Mouse (Mus musculus) ES-Bruce4 (cell line): ENCODE measurements around the gene Itpripl1. TPM values are rescaled to one million over a fixed set of nuclear protein-coding genes. Genes with fewer than 3 reads are reported as not detected.
"Not testable (repeated sequence)": the region's sequence is repeated elsewhere in the genome, so short reads cannot be mapped to it uniquely, and the experiment has no call there.

Source experiments
- H3K27ac ChIP-seq: 2 replicates; pipeline ENCODE4 v1.5.1; 2012; ENCODE audit warnings: low read length, inconsistent platforms; ENCODE audit not compliant: insufficient read depth
- H3K27me3 ChIP-seq: 2 replicates; pipeline ENCODE4 v1.6.1; 2012; ENCODE audit warnings: mild to moderate bottlenecking, low read length, inconsistent platforms; ENCODE audit not compliant: control insufficient read depth, poor library complexity, insufficient read depth, severe bottlenecking
- H3K36me3 ChIP-seq: 2 replicates; pipeline ENCODE4 v1.6.1; 2012; ENCODE audit warnings: inconsistent platforms, mild to moderate bottlenecking, low read length, moderate library complexity; ENCODE audit not compliant: control insufficient read depth, poor library complexity, insufficient read depth, severe bottlenecking
- H3K4me1 ChIP-seq: one replicate; pipeline ENCODE4 v1.8.1; 2011; ENCODE audit warnings: low read length; ENCODE audit not compliant: control insufficient read depth, insufficient read depth
- H3K4me3 ChIP-seq: 2 replicates; pipeline ENCODE4 v1.5.1; 2011; ENCODE audit warnings: low read depth, mild to moderate bottlenecking, low read length
- H3K9ac ChIP-seq: 2 replicates; pipeline ENCODE4 v1.6.1; 2012; ENCODE audit warnings: low read depth, mild to moderate bottlenecking, inconsistent platforms; ENCODE audit not compliant: poor library complexity, severe bottlenecking
- H3K9me3 ChIP-seq: replicated peaks from 2 replicates; pipeline ENCODE4 v1.6.1; 2012; ENCODE audit warnings: mild to moderate bottlenecking, low read length, inconsistent platforms; ENCODE audit not compliant: control insufficient read depth, poor library complexity, insufficient read depth, severe bottlenecking
- CTCF ChIP-seq: IDR thresholded peaks from one replicate; pipeline ENCODE4 v1.8.1; 2011; ENCODE audit warnings: low read depth, low read length
- EP300 ChIP-seq: IDR thresholded peaks from 2 replicates; pipeline ENCODE4 v1.6.1; 2011; ENCODE audit warnings: low read depth, low read length; ENCODE audit not compliant: insufficient read depth
- POLR2A ChIP-seq: IDR thresholded peaks from one replicate; pipeline ENCODE4 v1.8.1; 2011; ENCODE audit warnings: low read length; ENCODE audit not compliant: insufficient read depth
- polyA plus RNA-seq: library from polyadenylated mRNA; stranded (reverse); fragments of >200 nt; gene quantifications from 2 replicates; pipeline ENCODE4 v1.2.4, GENCODE M21; 2011; ENCODE audit warnings: low read depth; ENCODE audit not compliant: missing spikeins, insufficient read depth, insufficient read length

The Itpripl1 gene
- polyA plus RNA-seq, 1 experiment, result 9.1 TPM

DNA sequence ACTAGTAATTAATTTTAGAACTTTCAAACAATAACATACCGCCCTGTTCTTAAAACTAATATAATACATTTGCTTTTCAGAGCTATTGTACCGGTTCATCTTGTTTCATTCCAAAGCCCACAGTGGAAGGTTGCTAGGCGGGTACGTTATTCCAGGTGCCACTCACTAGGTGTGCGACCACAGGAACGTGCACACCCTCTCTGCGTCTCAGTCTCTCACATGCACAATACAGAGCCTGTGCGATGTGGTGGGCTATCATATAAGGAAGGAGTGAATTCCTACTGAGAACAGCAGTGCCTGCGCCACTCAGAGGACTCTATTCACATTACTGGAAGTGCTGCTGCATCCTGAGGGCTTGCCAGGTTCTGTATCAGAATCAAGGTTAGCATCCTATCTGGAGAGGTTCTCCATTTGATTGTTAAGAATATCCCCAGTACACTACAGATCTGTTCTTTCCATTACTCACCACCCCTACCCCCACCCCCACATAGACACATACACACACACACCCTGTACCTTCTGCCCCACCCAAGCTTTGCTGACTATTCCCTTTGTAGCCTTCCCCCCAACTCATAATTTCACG, 5.3 kb downstream of the Itpripl1 start:
- no peak overlapping the region for H3K27ac ChIP-seq
- no peaks in the 10 kb centered on the region for H3K9me3 ChIP-seq
- H3K36me3 ChIP-seq, result peaks cover 5% of the 10 kb centered on the region; the same call in 1 of the 2 replicates
- TF ChIP-seq CTCF, result no peak
- no peak for TF ChIP-seq POLR2A
- TF ChIP-seq EP300, result no peak
- no peak overlapping the region; the same call in 1 of the 2 replicates for H3K9ac ChIP-seq
- no peak overlapping the region for H3K4me3 ChIP-seq
- peaks cover 2% of the 10 kb centered on the region for H3K4me1 ChIP-seq
- no peaks in the 10 kb centered on the region for H3K27me3 ChIP-seq

DNA sequence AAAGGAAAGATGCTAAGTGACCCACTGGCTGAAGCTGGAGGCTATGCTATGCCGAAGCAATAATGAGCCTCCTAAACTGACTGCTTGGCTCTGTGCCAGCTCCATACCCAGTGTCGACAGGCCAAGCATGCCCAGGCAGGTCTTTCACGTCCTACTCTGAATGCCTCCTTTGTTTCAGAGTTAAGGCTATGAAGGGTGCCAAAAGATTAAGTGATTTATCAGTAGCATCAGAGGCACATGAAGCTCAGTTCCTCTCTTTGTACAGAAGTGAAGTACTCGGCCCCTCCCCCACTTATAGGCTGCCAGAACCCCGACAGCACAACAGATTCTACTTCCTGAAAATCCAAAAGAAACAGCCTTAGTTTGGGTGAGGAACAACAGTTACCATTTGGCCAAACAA, 6.3 kb downstream of the Itpripl1 start:
- Histone ChIP-seq H3K9me3 (no peaks in the 10 kb centered on the region), H3K9ac (peak overlapping the region; percentile 40), H3K27ac (peak overlapping the region; percentile 21), H3K27me3 (no peaks in the 10 kb centered on the region), H3K36me3 (peaks cover 5% of the 10 kb centered on the region; the same call in 1 of the 2 replicates), H3K4me3 (no peak overlapping the region), H3K4me1 (peaks cover 6% of the 10 kb centered on the region)
- TF ChIP-seq EP300 (no peak), POLR2A (no peak), CTCF (no peak)

DNA sequence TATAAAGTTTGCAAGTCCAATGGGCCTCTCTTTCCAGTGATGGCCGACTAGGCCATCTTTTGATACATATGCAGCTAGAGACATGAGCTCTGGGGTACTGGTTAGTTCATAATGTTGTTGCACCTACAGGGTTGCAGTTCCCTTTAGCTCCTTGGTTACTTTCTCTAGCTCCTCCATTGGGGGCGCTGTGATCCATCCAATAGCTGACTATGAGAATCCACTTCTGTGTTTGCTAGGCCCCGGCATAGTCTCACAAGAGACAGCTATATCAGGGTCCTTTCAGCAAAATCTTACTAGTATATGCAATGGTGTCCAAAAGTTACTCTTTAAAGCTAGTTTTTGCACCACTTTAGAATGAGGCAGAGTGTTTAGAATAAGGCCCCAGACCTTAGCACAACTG, 8.0 kb downstream of the Itpripl1 start:
- H3K27ac ChIP-seq, H3K4me3 ChIP-seq, H3K27me3 ChIP-seq, H3K36me3 ChIP-seq, H3K4me1 ChIP-seq, H3K9me3 ChIP-seq, H3K9ac ChIP-seq: not testable (repeated sequence)

DNA sequence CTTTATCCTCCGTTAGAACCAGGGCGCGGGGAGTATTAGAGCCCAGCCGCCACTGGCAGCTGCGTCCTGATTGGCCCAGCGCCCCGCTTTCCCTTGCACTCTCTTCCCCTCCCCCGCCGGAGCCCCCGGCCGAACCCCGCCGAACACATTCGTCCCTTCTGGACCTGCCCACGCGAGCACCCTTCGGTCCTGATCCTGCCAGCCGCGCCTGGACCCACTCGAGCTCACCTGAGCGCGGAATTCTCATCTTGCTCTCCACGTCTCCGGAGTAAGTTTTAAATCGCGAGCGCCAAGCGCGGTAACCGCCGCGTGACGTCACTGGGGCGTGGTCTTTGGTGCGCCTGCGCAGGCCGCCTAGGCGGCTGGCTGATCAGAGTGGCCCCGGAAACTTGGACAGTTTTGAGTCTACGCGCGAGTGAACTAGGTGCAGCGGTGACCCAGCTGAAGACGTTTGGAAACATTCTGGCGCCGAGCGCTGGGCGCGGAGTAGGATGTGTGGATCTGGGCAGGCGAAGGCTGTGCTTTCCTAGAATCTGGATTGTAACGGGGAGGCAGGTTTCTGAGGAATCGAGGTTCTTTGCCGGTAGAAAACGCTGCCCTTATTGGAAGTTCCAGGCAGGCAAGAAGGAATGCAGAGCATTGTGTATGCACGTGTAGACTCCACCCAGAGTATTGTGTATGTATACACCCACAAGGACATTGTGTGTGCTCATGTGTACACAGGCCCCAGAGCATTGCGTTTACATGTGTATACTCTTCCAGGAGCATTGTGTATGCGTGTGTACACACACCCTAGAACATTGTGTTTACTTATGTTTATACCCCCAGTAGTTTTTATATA, 9.4 kb downstream of the Itpripl1 start, which contains the start of gene Ncaph:
Gene Ncaph, minus strand, starts transcription at position 334 of the 841 bp plus-strand sequence.
- no peaks in the 10 kb centered on the region for H3K9me3 ChIP-seq
- H3K9ac ChIP-seq, result peak within 1 kb of the TSS; percentile 62
- peak within 1 kb of the TSS; percentile 76 for H3K4me3 ChIP-seq
- H3K27ac ChIP-seq, result peak within 1 kb of the TSS; percentile 71
- peaks cover 6% of the 10 kb centered on the region for H3K4me1 ChIP-seq
- no peaks in the 10 kb centered on the region for H3K36me3 ChIP-seq
- no peaks in the 10 kb centered on the region for H3K27me3 ChIP-seq
- peak; percentile 79 for TF ChIP-seq POLR2A
- TF ChIP-seq EP300, result no peak

DNA sequence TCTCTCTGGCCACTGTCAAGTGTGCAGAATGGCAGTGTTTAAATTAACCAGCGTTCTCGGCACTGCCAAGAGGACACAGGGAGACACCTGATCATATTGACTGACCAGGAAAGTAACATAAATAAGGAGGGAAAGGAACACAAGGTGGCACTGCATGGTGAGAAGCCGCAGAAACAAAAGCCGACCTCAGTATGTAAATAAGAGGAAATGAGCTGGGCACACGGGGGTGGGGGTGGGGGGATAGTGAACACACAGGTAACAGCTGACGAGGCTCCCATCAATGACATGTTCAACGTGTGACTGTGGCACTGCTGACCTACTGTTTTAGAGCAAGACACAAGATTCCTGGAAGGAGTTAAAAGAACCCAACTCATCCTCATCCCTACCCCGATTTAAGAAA, 11.9 kb downstream of the Itpripl1 start:
- H3K36me3 ChIP-seq, result peaks cover 4% of the 10 kb centered on the region
- H3K27me3 ChIP-seq, result no peaks in the 10 kb centered on the region
- H3K9ac ChIP-seq, result no peak overlapping the region
- no peak overlapping the region for H3K4me3 ChIP-seq
- TF ChIP-seq POLR2A, result no peak
- TF ChIP-seq EP300, result no peak
- TF ChIP-seq CTCF, result no peak
- H3K9me3 ChIP-seq, result no peaks in the 10 kb centered on the region
- peaks cover 4% of the 10 kb centered on the region for H3K4me1 ChIP-seq
- H3K27ac ChIP-seq, result no peak overlapping the region

DNA sequence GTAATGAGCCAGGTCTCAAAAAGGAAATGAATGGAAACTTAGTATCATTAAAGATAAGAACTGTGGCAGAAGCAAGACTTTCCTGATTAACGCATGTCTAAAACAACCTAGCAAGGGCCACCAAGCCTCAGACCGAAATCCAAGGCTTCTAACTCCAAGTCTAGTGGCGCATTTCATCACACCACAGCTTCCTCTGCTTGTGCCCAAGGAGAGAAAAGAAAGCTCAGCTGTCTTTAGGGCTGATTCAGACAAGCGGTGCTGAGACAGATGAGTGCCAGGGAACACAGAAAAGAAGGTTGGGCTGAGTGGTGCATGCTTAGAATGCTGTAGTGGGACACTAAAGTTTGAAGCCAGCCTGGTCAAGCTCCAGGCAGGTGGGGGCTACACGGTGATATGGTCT, 14.3 kb downstream of the Itpripl1 start:
- no peaks in the 10 kb centered on the region for H3K27me3 ChIP-seq
- no peak overlapping the region for H3K4me3 ChIP-seq
- no peak for TF ChIP-seq CTCF
- no peak for TF ChIP-seq POLR2A
- no peak for TF ChIP-seq EP300
- H3K9ac ChIP-seq, result no peak overlapping the region
- no peaks in the 10 kb centered on the region for H3K9me3 ChIP-seq
- H3K27ac ChIP-seq, result no peak overlapping the region
- H3K4me1 ChIP-seq, result peaks cover 4% of the 10 kb centered on the region
- peaks cover 20% of the 10 kb centered on the region for H3K36me3 ChIP-seq
